Mouse (Mus musculus): Measurements from ENCODE around the gene Hist1h2bk. TPM values are rescaled to one million over a fixed set of nuclear protein-coding genes. Genes with fewer than 3 reads are reported as not detected.

The Hist1h2bk gene
- total and polyA plus RNA-seq, 3 experiments, result 11.8 to 1,693 (median 229) TPM

DNA sequence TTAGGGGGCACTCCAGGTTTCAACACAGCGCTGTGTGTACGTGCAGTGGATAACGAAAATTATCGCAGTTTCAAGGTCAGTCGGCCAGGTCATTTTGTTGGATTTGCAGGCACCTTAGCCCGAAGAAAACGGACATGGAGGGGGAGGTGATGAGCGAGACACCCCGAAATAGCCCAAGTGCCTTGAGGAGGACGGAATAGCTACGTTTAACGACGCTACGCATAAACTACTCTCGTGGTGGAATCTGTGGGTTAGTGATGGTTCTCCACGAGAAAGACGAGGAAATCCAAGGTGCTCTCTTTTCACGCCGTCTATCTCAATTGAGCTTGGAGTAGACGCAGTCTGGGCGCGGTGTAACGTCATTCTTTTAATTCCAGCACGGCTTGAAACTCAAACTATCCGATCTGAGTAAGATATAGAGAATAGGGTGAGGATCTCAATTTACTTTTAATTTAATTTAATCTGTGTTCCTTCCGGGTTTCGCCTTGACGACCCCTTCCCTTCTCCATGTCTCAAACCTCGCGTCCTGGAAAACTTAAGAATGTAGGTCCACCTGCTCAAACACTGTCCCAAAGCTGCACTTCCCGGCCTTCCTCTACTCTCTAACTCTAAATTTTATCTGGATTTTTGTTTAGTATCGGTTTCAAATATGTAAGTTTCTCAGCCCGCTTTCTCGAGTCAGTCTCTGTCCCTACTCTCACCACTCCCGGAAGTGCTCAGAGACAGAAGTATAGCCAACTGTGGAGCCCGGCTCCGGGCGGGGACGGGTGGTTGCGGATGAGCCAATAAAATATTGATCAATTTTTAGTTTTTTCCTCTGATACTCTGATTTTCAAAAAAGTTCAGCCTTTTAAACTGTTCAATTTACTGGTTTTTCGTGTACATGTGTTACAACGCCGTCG, 15.5 kb upstream of the Hist1h2bk start:
- DNase-seq (ENCODE audit: low spot score) (no peak), ATAC-seq (ENCODE audit: extremely low read depth, insufficient number of reproducible peaks, low FRiP score, poor library complexity, severe bottlenecking) (peak; percentile 52; the same call in 1 of the 2 replicates)

GRCm38 (mm10) chr13:22020901-22021339, 14.8 kb upstream of the Hist1h2bk start:
- Histone ChIP-seq H3K4me1 (ENCODE audit: insufficient read depth, low read depth, low read length) (peaks cover 22% of the 10 kb centered on the region), H3K9me3 (replicated peaks) (no peaks in the 10 kb centered on the region), H3K4me3 (ENCODE audit: low read depth, low read length) (peak overlapping the region; percentile 71), H3K27me3 (ENCODE audit: insufficient read depth, low read length) (peaks cover 5% of the 10 kb centered on the region; the same call in 1 of the 2 replicates), H3K36me3 (replicated peaks) (no peaks in the 10 kb centered on the region)
- no peak for DNase-seq (ENCODE audit: low spot score)
- peak; percentile 37; the same call in 1 of the 2 replicates for ATAC-seq (ENCODE audit: extremely low read depth, insufficient number of reproducible peaks, low FRiP score, poor library complexity, severe bottlenecking)
- TF ChIP-seq GATA2 (IDR thresholded peaks at IDR 0.05; ENCODE audit: borderline replicate concordance, low read depth, low read length), result no peak
- no peak for TF ChIP-seq POLR2AphosphoS5 (IDR thresholded peaks at IDR 0.05; ENCODE audit: insufficient replicate concordance, low read depth, low read length)
- TF ChIP-seq CTCF (IDR thresholded peaks at IDR 0.05; ENCODE audit: low read depth, low read length), result no peak
- no peak for TF ChIP-seq GATA1 (IDR thresholded peaks at IDR 0.05; ENCODE audit: borderline replicate concordance, low read length)
- TF ChIP-seq TAL1 (conservative IDR thresholded peaks at IDR 0.05; ENCODE audit: low read depth, low read length), result no peak

More for the DNA sequence above, 15.5 kb upstream of the Hist1h2bk start:
- Histone ChIP-seq H3K27me3 (ENCODE audit: insufficient read depth, low read length) (peaks cover 5% of the 10 kb centered on the region; the same call in 1 of the 2 replicates), H3K9me3 (replicated peaks) (no peaks in the 10 kb centered on the region), H3K4me3 (ENCODE audit: low read depth, low read length) (peak overlapping the region; percentile 71), H3K4me1 (ENCODE audit: insufficient read depth, low read depth, low read length) (peaks cover 23% of the 10 kb centered on the region), H3K36me3 (replicated peaks) (no peaks in the 10 kb centered on the region)
- TF ChIP-seq CTCF (IDR thresholded peaks at IDR 0.05; ENCODE audit: low read depth, low read length) (no peak), GATA2 (IDR thresholded peaks at IDR 0.05; ENCODE audit: borderline replicate concordance, low read depth, low read length) (no peak), TAL1 (conservative IDR thresholded peaks at IDR 0.05; ENCODE audit: low read depth, low read length) (no peak), GATA1 (IDR thresholded peaks at IDR 0.05; ENCODE audit: borderline replicate concordance, low read length) (no peak), POLR2AphosphoS5 (IDR thresholded peaks at IDR 0.05; ENCODE audit: insufficient replicate concordance, low read depth, low read length) (no peak)

DNA sequence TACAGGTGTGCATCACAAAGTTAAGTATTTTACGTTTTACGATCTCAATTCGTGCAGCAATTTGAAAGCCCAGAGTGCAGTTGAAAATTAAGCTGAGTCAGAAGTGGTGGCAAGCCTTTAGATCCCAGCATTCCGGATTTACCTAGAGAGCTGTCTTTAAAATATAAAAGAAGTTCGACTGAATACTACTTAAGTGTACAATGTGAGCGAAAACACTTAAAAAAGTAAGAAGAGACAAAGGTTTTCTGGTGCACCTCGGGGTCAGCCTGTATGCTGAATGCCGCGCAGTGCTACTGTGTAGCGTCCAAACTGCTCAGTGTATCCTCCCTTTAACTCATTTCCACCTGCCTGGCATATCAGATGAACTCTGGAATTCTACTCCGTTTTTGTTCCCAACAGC, 14.1 kb upstream of the Hist1h2bk start:
- TF ChIP-seq TAL1 (conservative IDR thresholded peaks at IDR 0.05; ENCODE audit: low read depth, low read length) (no peak), POLR2AphosphoS5 (IDR thresholded peaks at IDR 0.05; ENCODE audit: insufficient replicate concordance, low read depth, low read length) (no peak), CTCF (IDR thresholded peaks at IDR 0.05; ENCODE audit: low read depth, low read length) (no peak), GATA2 (IDR thresholded peaks at IDR 0.05; ENCODE audit: borderline replicate concordance, low read depth, low read length) (no peak), GATA1 (IDR thresholded peaks at IDR 0.05; ENCODE audit: borderline replicate concordance, low read length) (no peak)
- DNase-seq (ENCODE audit: low spot score), result no peak
- Histone ChIP-seq H3K4me3 (ENCODE audit: low read depth, low read length) (peak overlapping the region; percentile 71), H3K36me3 (replicated peaks) (no peaks in the 10 kb centered on the region), H3K4me1 (ENCODE audit: insufficient read depth, low read depth, low read length) (peaks cover 23% of the 10 kb centered on the region), H3K27me3 (ENCODE audit: insufficient read depth, low read length) (peaks cover 5% of the 10 kb centered on the region; the same call in 1 of the 2 replicates), H3K9me3 (replicated peaks) (no peaks in the 10 kb centered on the region)
- no peak for ATAC-seq (ENCODE audit: extremely low read depth, insufficient number of reproducible peaks, low FRiP score, poor library complexity, severe bottlenecking)

DNA sequence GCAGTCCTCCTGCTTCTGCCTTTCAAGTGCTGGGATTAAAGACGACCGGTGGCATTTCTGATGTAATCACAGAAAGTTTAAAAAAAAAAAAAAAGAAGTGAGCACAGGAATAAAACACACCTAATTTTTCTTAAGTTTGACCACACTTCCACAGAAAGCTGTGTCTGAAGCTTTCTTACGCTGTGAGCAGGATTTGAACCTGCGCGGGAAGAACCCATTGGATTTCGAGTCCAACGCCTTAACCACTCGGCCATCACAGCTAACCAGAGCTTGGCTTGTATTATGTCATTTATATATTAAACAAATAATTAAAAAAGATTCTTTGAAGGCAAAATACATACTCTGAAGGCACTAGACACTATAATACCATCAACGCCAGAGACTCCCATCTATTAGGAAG, 13.4 kb upstream of the Hist1h2bk start:
- TF ChIP-seq GATA1 (IDR thresholded peaks at IDR 0.05; ENCODE audit: borderline replicate concordance, low read length), result no peak
- TF ChIP-seq CTCF (IDR thresholded peaks at IDR 0.05; ENCODE audit: low read depth, low read length), result no peak
- TF ChIP-seq GATA2 (IDR thresholded peaks at IDR 0.05; ENCODE audit: borderline replicate concordance, low read depth, low read length), result no peak
- no peak for TF ChIP-seq POLR2AphosphoS5 (IDR thresholded peaks at IDR 0.05; ENCODE audit: insufficient replicate concordance, low read depth, low read length)
- TF ChIP-seq TAL1 (conservative IDR thresholded peaks at IDR 0.05; ENCODE audit: low read depth, low read length), result no peak
- H3K4me3 ChIP-seq (ENCODE audit: low read depth, low read length), result peak overlapping the region; percentile 71
- ATAC-seq (ENCODE audit: extremely low read depth, insufficient number of reproducible peaks, low FRiP score, poor library complexity, severe bottlenecking) (peak; percentile 46; the same call in 1 of the 2 replicates), DNase-seq (ENCODE audit: low spot score) (no peak)
- no peaks in the 10 kb centered on the region for H3K9me3 ChIP-seq (replicated peaks)
- H3K27me3 ChIP-seq (ENCODE audit: insufficient read depth, low read length), result peaks cover 5% of the 10 kb centered on the region; the same call in 1 of the 2 replicates
- H3K36me3 ChIP-seq (replicated peaks), result no peaks in the 10 kb centered on the region
- peaks cover 25% of the 10 kb centered on the region for H3K4me1 ChIP-seq (ENCODE audit: insufficient read depth, low read depth, low read length)

- Histone ChIP-seq H3K27me3 (ENCODE audit: insufficient read depth, low read length) (0 out of 2 replicates have a peak, but pooled peaks cover 3% of the 10 kb centered on the region), H3K4me3 (ENCODE audit: low read depth, low read length) (peak overlapping the region; percentile 70), H3K4me1 (ENCODE audit: insufficient read depth, low read depth, low read length) (peaks cover 31% of the 10 kb centered on the region), H3K9me3 (replicated peaks) (no peaks in the 10 kb centered on the region), H3K36me3 (replicated peaks) (no peaks in the 10 kb centered on the region)
- TF ChIP-seq GATA1 (IDR thresholded peaks at IDR 0.05; ENCODE audit: borderline replicate concordance, low read length) (no peak), GATA2 (IDR thresholded peaks at IDR 0.05; ENCODE audit: borderline replicate concordance, low read depth, low read length) (no peak), POLR2AphosphoS5 (IDR thresholded peaks at IDR 0.05; ENCODE audit: insufficient replicate concordance, low read depth, low read length) (no peak), TAL1 (conservative IDR thresholded peaks at IDR 0.05; ENCODE audit: low read depth, low read length) (no peak), CTCF (IDR thresholded peaks at IDR 0.05; ENCODE audit: low read depth, low read length) (no peak)
- no peak for ATAC-seq (ENCODE audit: extremely low read depth, insufficient number of reproducible peaks, low FRiP score, poor library complexity, severe bottlenecking)
- no peak for DNase-seq (ENCODE audit: low spot score)
Observed at GRCm38 (mm10) chr13:22026058-22027031, 9.3 kb upstream of the Hist1h2bk start.
